Mouse (Mus musculus) ES-CJ7 (cell line): ENCODE measurements around the gene Olfr1023.

Experiments
- DNase-seq: peaks from one replicate; pipeline ENCODE4 v3.0.0; 2011; ENCODE audit warnings: low read depth, low spot score

The Olfr1023 gene

GRCm38 (mm10) chr2:85885340-85885739, at the start of gene Olfr1023:
Gene Olfr1023, plus strand, starts transcription at chr2:85885640.
- DNase-seq = no peak

- no peak for DNase-seq
These were observed 40.1 kb upstream of the Olfr1023 start, which contains the start of gene Olfr1019 for GRCm38 (mm10) chr2:85845383-85845782. Gene Olfr1019, minus strand, starts transcription at chr2:85845483.

GRCm38 (mm10) chr2:85846730-85847129, 38.7 kb upstream of the Olfr1023 start, which contains the start of gene Olfr1020:
Gene Olfr1020, plus strand, starts transcription at chr2:85847030.
- DNase-seq = no peak

- DNase-seq = no peak
These were observed 17.1 kb upstream of the Olfr1023 start, which contains the start of gene Olfr1022 for GRCm38 (mm10) chr2:85868294-85868693. Gene Olfr1022, plus strand, starts transcription at chr2:85868594.

- DNase-seq = no peak
These were observed 19.5 kb downstream of the Olfr1023 start, which contains the start of gene Olfr1024 for GRCm38 (mm10) chr2:85904952-85905351. Gene Olfr1024, minus strand, starts transcription at chr2:85905052.

GRCm38 (mm10) chr2:85913197-85913596, 27.8 kb downstream of the Olfr1023 start:
- DNase-seq = no peak

GRCm38 (mm10) chr2:85914893-85915292, 29.5 kb downstream of the Olfr1023 start, which contains the start of gene Olfr1025-ps1:
Gene Olfr1025-ps1, plus strand, starts transcription at chr2:85915193.
- no peak for DNase-seq

GRCm38 (mm10) chr2:85921258-85921657, 35.8 kb downstream of the Olfr1023 start, which contains the start of gene Olfr1026:
Gene Olfr1026, plus strand, starts transcription at chr2:85921558.
- DNase-seq = no peak
